Mouse (Mus musculus) liver, embryonic 11.5 days (tissue): ENCODE results near the gene Hes3. TPM values are rescaled to one million over a fixed set of nuclear protein-coding genes. Genes with fewer than 3 reads are reported as not detected.

Experiments used
- ATAC-seq: fragments of 200-750 bp; cut with Nextera tagmentation; replicated peaks from 2 replicates; pipeline ENCODE4 v1.8.0; 2017; ENCODE audit warnings: moderate number of reproducible peaks, mild to moderate bottlenecking, moderate TSS enrichment, moderate library complexity; ENCODE audit not compliant: low FRiP score
- DNase-seq: peaks from one replicate; pipeline ENCODE4 v3.0.0-alpha.2; 2017; ENCODE audit warnings: low spot score
- H3K27ac ChIP-seq: fragments of 300-500 bp; sonication (generic); 2 replicates; pipeline ENCODE4 v1.5.1; 2014; ENCODE audit warnings: mild to moderate bottlenecking, low read depth, low read length, control low read depth
- H3K27me3 ChIP-seq: fragments of 300-500 bp; sonication (generic); replicated peaks from 2 replicates; pipeline ENCODE4 v1.6.1; 2014; ENCODE audit warnings: low read length, mixed read lengths; ENCODE audit not compliant: control insufficient read depth, insufficient read depth
- H3K36me3 ChIP-seq: fragments of 300-500 bp; sonication (generic); 2 replicates; pipeline ENCODE4 v1.6.1; 2014; ENCODE audit warnings: mild to moderate bottlenecking, low read length, moderate library complexity, mixed read lengths; ENCODE audit not compliant: control insufficient read depth, insufficient read depth
- H3K4me1 ChIP-seq: fragments of 300-500 bp; sonication (generic); replicated peaks from 2 replicates; pipeline ENCODE4 v1.6.1; 2014; ENCODE audit warnings: low read length, mixed read lengths; ENCODE audit not compliant: control insufficient read depth, insufficient read depth
- H3K4me2 ChIP-seq: fragments of 300-500 bp; sonication (generic); 2 replicates; pipeline ENCODE4 v1.6.1; 2014; ENCODE audit warnings: mild to moderate bottlenecking, control low read depth, moderate library complexity
- H3K4me3 ChIP-seq: fragments of 300-500 bp; sonication (generic); 2 replicates; pipeline ENCODE4 v1.5.1; 2014; ENCODE audit warnings: low read depth, low read length, control low read depth
- H3K9ac ChIP-seq: fragments of 300-500 bp; sonication (generic); 2 replicates; pipeline ENCODE4 v1.6.1; 2014; ENCODE audit warnings: low read depth, low read length, control low read depth
- H3K9me3 ChIP-seq: fragments of 300-500 bp; sonication (generic); 2 replicates; pipeline ENCODE4 v1.6.1; 2016; ENCODE audit warnings: low read length, inconsistent platforms, mixed read lengths; ENCODE audit not compliant: control insufficient read depth
- WGBS: fragments of 180-500 bp; shearing (Covaris S2); extraction: QIAGEN DNeasy Blood & Tissue Kit; methylation state at CpG from one replicate; pipeline ENCODE4 v1.1.7; 2014; 5-methylcytosine and 5-hydroxymethylcytosine counted together
- polyA plus RNA-seq: library from polyadenylated mRNA; unstranded; fragments of >200 nt; fragmentation: Nextera tagmentation; extraction: Ambion mirVana; gene quantifications from 2 replicates; pipeline ENCODE4 v1.2.1, GENCODE M21; 2014

Hes3 gene
- polyA plus RNA-seq, 1 experiment from 2014 or later, result not detected

- Histone ChIP-seq H3K4me2 (no peak overlapping the region; the same call in 1 of the 2 replicates), H3K27ac (no peak overlapping the region), H3K36me3 (no peaks in the 10 kb centered on the region; the same call in 1 of the 2 replicates), H3K27me3 (peaks cover 79% of the 10 kb centered on the region), H3K4me3 (no peak overlapping the region), H3K9ac (no peak overlapping the region), H3K9me3 (no peaks in the 10 kb centered on the region), H3K4me1 (peaks cover 30% of the 10 kb centered on the region)
- no peak for ATAC-seq
- DNase-seq, result no peak
Observed at GRCm38 (mm10) chr4:152313934-152314333, 22.5 kb upstream of the Hes3 start.

GRCm38 (mm10) chr4:152313211-152313632 is 21.8 kb upstream of the Hes3 start:
- no peak for ATAC-seq
- Histone ChIP-seq H3K4me3 (peak overlapping the region; percentile 44), H3K9ac (no peak overlapping the region), H3K36me3 (no peaks in the 10 kb centered on the region; the same call in 1 of the 2 replicates), H3K4me2 (peak overlapping the region; percentile 65), H3K27me3 (peaks cover 79% of the 10 kb centered on the region), H3K4me1 (peaks cover 27% of the 10 kb centered on the region), H3K9me3 (no peaks in the 10 kb centered on the region), H3K27ac (no peak overlapping the region)
- under 1% methylated on average over 29 of the region's 29 CpGs for WGBS
- no peak for DNase-seq

- Histone ChIP-seq H3K9ac (no peak overlapping the region), H3K36me3 (no peaks in the 10 kb centered on the region; the same call in 1 of the 2 replicates), H3K4me1 (peaks cover 27% of the 10 kb centered on the region), H3K27me3 (peaks cover 69% of the 10 kb centered on the region), H3K4me2 (peak overlapping the region; percentile 65), H3K4me3 (peak overlapping the region; percentile 44), H3K27ac (no peak overlapping the region), H3K9me3 (no peaks in the 10 kb centered on the region)
- WGBS, result 6% methylated on average over 14 of the region's 14 CpGs
- DNase-seq (no peak), ATAC-seq (0 out of 2 replicates have a peak, but pooled peaks have one; percentile 38)
Observed at GRCm38 (mm10) chr4:152312186-152312585, 20.7 kb upstream of the Hes3 start.

- WGBS, result 83% methylated on average over 9 of the region's 9 CpGs
Observed at GRCm38 (mm10) chr4:152307542-152307941, 16.1 kb upstream of the Hes3 start.

GRCm38 (mm10) chr4:152305991-152306390 is 14.5 kb upstream of the Hes3 start:
- no peak overlapping the region for H3K4me3 ChIP-seq
- 77% methylated on average over 6 of the region's 6 CpGs for WGBS
- no peak overlapping the region for H3K4me2 ChIP-seq
- ATAC-seq (no peak), DNase-seq (no peak)
- H3K36me3 ChIP-seq, result peaks cover 14% of the 10 kb centered on the region
- no peaks in the 10 kb centered on the region for H3K4me1 ChIP-seq
- H3K9ac ChIP-seq, result no peak overlapping the region
- H3K27ac ChIP-seq, result no peak overlapping the region
- peaks cover 7% of the 10 kb centered on the region for H3K27me3 ChIP-seq
- H3K9me3 ChIP-seq, result no peaks in the 10 kb centered on the region

More at GRCm38 (mm10) chr4:152307542-152307941, 16.1 kb upstream of the Hes3 start:
- Histone ChIP-seq H3K36me3 (peaks cover 12% of the 10 kb centered on the region), H3K4me1 (peaks cover 7% of the 10 kb centered on the region), H3K9ac (no peak overlapping the region), H3K4me2 (no peak overlapping the region), H3K4me3 (no peak overlapping the region), H3K27me3 (peaks cover 23% of the 10 kb centered on the region), H3K9me3 (no peaks in the 10 kb centered on the region), H3K27ac (no peak overlapping the region)
- ATAC-seq (no peak), DNase-seq (no peak)

- no peaks in the 10 kb centered on the region for H3K9me3 ChIP-seq
- 88% methylated on average over 6 of the region's 6 CpGs for WGBS
- no peak overlapping the region for H3K4me2 ChIP-seq
- no peaks in the 10 kb centered on the region; the same call in 1 of the 2 replicates for H3K27me3 ChIP-seq
- H3K9ac ChIP-seq, result no peak overlapping the region
- H3K4me1 ChIP-seq, result no peaks in the 10 kb centered on the region
- H3K4me3 ChIP-seq, result no peak overlapping the region
- DNase-seq (no peak), ATAC-seq (no peak)
- H3K36me3 ChIP-seq, result peaks cover 21% of the 10 kb centered on the region
- H3K27ac ChIP-seq, result no peak overlapping the region
Observed at GRCm38 (mm10) chr4:152304685-152305084, 13.2 kb upstream of the Hes3 start.

GRCm38 (mm10) chr4:152303172-152303571 is 11.7 kb upstream of the Hes3 start:
- no peak for ATAC-seq

GRCm38 (mm10) chr4:152302012-152302411 is 10.6 kb upstream of the Hes3 start:
- 80% methylated on average over 11 of the region's 11 CpGs for WGBS
- Histone ChIP-seq H3K36me3 (peaks cover 21% of the 10 kb centered on the region), H3K9ac (no peak overlapping the region), H3K27ac (no peak overlapping the region), H3K27me3 (no peaks in the 10 kb centered on the region), H3K4me3 (no peak overlapping the region), H3K4me1 (peaks cover 12% of the 10 kb centered on the region), H3K9me3 (no peaks in the 10 kb centered on the region), H3K4me2 (no peak overlapping the region)
- DNase-seq, result no peak
- no peak for ATAC-seq

More at GRCm38 (mm10) chr4:152303172-152303571, 11.7 kb upstream of the Hes3 start:
- Histone ChIP-seq H3K9me3 (no peaks in the 10 kb centered on the region), H3K27me3 (no peaks in the 10 kb centered on the region), H3K27ac (no peak overlapping the region), H3K9ac (no peak overlapping the region), H3K4me2 (no peak overlapping the region), H3K4me1 (peaks cover 8% of the 10 kb centered on the region), H3K36me3 (peaks cover 21% of the 10 kb centered on the region), H3K4me3 (no peak overlapping the region)
- 90% methylated on average over 10 of the region's 10 CpGs for WGBS
- DNase-seq, result no peak

- H3K4me2 ChIP-seq, result no peak overlapping the region
- DNase-seq (no peak), ATAC-seq (no peak)
- no peak overlapping the region for H3K4me3 ChIP-seq
- H3K27ac ChIP-seq, result no peak overlapping the region
- H3K4me1 ChIP-seq, result peaks cover 16% of the 10 kb centered on the region
- 89% methylated on average over 8 of the region's 8 CpGs for WGBS
- no peaks in the 10 kb centered on the region for H3K27me3 ChIP-seq
- H3K9ac ChIP-seq, result no peak overlapping the region
- H3K9me3 ChIP-seq, result no peaks in the 10 kb centered on the region
- peaks cover 21% of the 10 kb centered on the region for H3K36me3 ChIP-seq
Observed at GRCm38 (mm10) chr4:152300375-152300774, 8.9 kb upstream of the Hes3 start.
